Mouse (Mus musculus) C2C12 (cell line): ENCODE results near the gene Gm17655. TPM values are rescaled to one million over a fixed set of nuclear protein-coding genes. Genes with fewer than 3 reads are reported as not detected.
A peak's percentile ranks its signal among the peaks of the same experiment; 100 is the strongest.

ENCODE experiments used
- H3K27me3 ChIP-seq: one replicate; pipeline ENCODE4 v1.6.1; 2011; ENCODE audit not compliant: control insufficient read depth, insufficient read depth, insufficient read length
- H3K36me3 ChIP-seq: one replicate; pipeline ENCODE4 v1.6.1; 2011; ENCODE audit not compliant: control insufficient read depth, insufficient read depth
- H3K4me3 ChIP-seq: one replicate; pipeline ENCODE4 v1.5.1; 2011; ENCODE audit warnings: mild to moderate bottlenecking, control low read depth; ENCODE audit not compliant: poor library complexity, insufficient read depth, severe bottlenecking
- H3K79me2 ChIP-seq: one replicate; pipeline ENCODE4 v1.6.1; 2011; ENCODE audit not compliant: control insufficient read depth, insufficient read depth
- H3K79me3 ChIP-seq: one replicate; pipeline ENCODE4 v1.6.1; 2011; ENCODE audit warnings: low read depth, control low read depth
- H3ac ChIP-seq: one replicate; pipeline ENCODE3; 2011; ENCODE audit warnings: low read depth; ENCODE audit not compliant: control insufficient read depth, insufficient read length
- CEBPB ChIP-seq: IDR thresholded peaks from one replicate; pipeline ENCODE4 v1.6.1; 2011; ENCODE audit warnings: low read depth, mild to moderate bottlenecking, control low read depth, moderate library complexity
- CTCF ChIP-seq: IDR thresholded peaks from one replicate; pipeline ENCODE4 v1.5.1; 2011; ENCODE audit not compliant: control insufficient read depth, insufficient read depth, insufficient read length
- FOSL1 ChIP-seq: IDR thresholded peaks from one replicate; pipeline ENCODE4 v1.8.0; 2011; ENCODE audit warnings: mild to moderate bottlenecking, low read length; ENCODE audit not compliant: poor library complexity, insufficient read depth, severe bottlenecking
- MAX ChIP-seq: IDR thresholded peaks from one replicate; pipeline ENCODE4 v1.6.1; 2011; ENCODE audit warnings: mild to moderate bottlenecking, control low read depth
- MYOD1 ChIP-seq: IDR thresholded peaks from one replicate; pipeline ENCODE4 v1.6.1; 2011; ENCODE audit warnings: low read depth; ENCODE audit not compliant: control insufficient read depth, insufficient read length
- MYOG ChIP-seq: IDR thresholded peaks from one replicate; pipeline ENCODE4 v1.6.1; 2011; ENCODE audit not compliant: control insufficient read depth, insufficient read length; ENCODE audit errors: extremely low read depth
- USF1 ChIP-seq: IDR thresholded peaks from one replicate; pipeline ENCODE4 v1.6.1; 2011; ENCODE audit warnings: low read depth, mild to moderate bottlenecking, control low read depth, moderate library complexity
- polyA plus RNA-seq: library from polyadenylated mRNA; unstranded; fragments of >200 nt; fragmentation: generic; extraction: Trizol; gene quantifications from one replicate; pipeline ENCODE4 v1.2.1, GENCODE M21; 2012; ENCODE audit warnings: missing spikeins

Gm17655 gene
- polyA plus RNA-seq, 1 experiment = 0.09 TPM

GRCm38 (mm10) chr5:110100921-110101631 lies 28.8 kb upstream of the Gm17655 start:
- H3K36me3 ChIP-seq = peaks cover 31% of the 10 kb centered on the region
- TF ChIP-seq MYOG (no peak), MYOD1 (peak; percentile 22), MAX (no peak), FOSL1 (no peak)
- H3K79me3 ChIP-seq = peaks cover 8% of the 10 kb centered on the region
- no peaks in the 10 kb centered on the region for H3K27me3 ChIP-seq
- no peak overlapping the region for H3K4me3 ChIP-seq
- no peak overlapping the region for H3ac ChIP-seq
- H3K79me2 ChIP-seq = peaks cover 19% of the 10 kb centered on the region

GRCm38 (mm10) chr5:110099656-110100580 lies 27.6 kb upstream of the Gm17655 start, which contains the start of gene Plcxd1:
Gene Plcxd1, plus strand, starts transcription at chr5:110099969.
- H3K36me3 ChIP-seq = peaks cover 19% of the 10 kb centered on the region
- TF ChIP-seq CEBPB = no peak
- no peak for TF ChIP-seq FOSL1
- TF ChIP-seq USF1 = no peak
- TF ChIP-seq MYOG = no peak
- TF ChIP-seq MAX = no peak

GRCm38 (mm10) chr5:110098991-110099477 lies 26.7 kb upstream of the Gm17655 start:
- H3K4me3 ChIP-seq = no peak overlapping the region
- H3K27me3 ChIP-seq = no peaks in the 10 kb centered on the region
- TF ChIP-seq USF1 (no peak), CTCF (no peak), CEBPB (no peak), MYOG (no peak)

More at GRCm38 (mm10) chr5:110099656-110100580, 27.6 kb upstream of the Gm17655 start, which contains the start of gene Plcxd1:
- H3K79me2 ChIP-seq = peaks cover 8% of the 10 kb centered on the region
- no peaks in the 10 kb centered on the region for H3K27me3 ChIP-seq
- no peak within 1 kb of the TSS for H3K4me3 ChIP-seq
- H3K79me3 ChIP-seq = no peaks in the 10 kb centered on the region
- no peak within 1 kb of the TSS for H3ac ChIP-seq

GRCm38 (mm10) chr5:110094847-110095213 lies 22.5 kb upstream of the Gm17655 start:
- Histone ChIP-seq H3K79me3 (no peaks in the 10 kb centered on the region), H3K79me2 (no peaks in the 10 kb centered on the region), H3K4me3 (peak overlapping the region; percentile 31), H3K27me3 (no peaks in the 10 kb centered on the region), H3K36me3 (no peaks in the 10 kb centered on the region), H3ac (no peak overlapping the region)
- no peak for TF ChIP-seq FOSL1
- TF ChIP-seq MYOG = no peak

More at GRCm38 (mm10) chr5:110098991-110099477, 26.7 kb upstream of the Gm17655 start:
- Histone ChIP-seq H3K36me3 (peaks cover 11% of the 10 kb centered on the region), H3K79me3 (no peaks in the 10 kb centered on the region), H3ac (no peak overlapping the region), H3K79me2 (no peaks in the 10 kb centered on the region)

- TF ChIP-seq FOSL1 = no peak
- TF ChIP-seq MYOG = no peak
- peak; percentile 64 for TF ChIP-seq MAX
- TF ChIP-seq CTCF = no peak
- TF ChIP-seq USF1 = no peak
- TF ChIP-seq MYOD1 = no peak
- TF ChIP-seq CEBPB = no peak
- Histone ChIP-seq H3ac (peak within 1 kb of the TSS; percentile 76), H3K4me3 (peak within 1 kb of the TSS; percentile 31), H3K36me3 (no peaks in the 10 kb centered on the region), H3K79me3 (no peaks in the 10 kb centered on the region), H3K79me2 (no peaks in the 10 kb centered on the region), H3K27me3 (no peaks in the 10 kb centered on the region)
These were observed 21.9 kb upstream of the Gm17655 start, which contains the start of gene Gm35315 for GRCm38 (mm10) chr5:110094030-110094846. Gene Gm35315, minus strand, starts transcription at chr5:110094420.
